Mouse (Mus musculus) ovary, postnatal 14 days (tissue): ENCODE data around the gene Agap1.

ENCODE experiments used
- DNase-seq: peaks from one replicate; pipeline ENCODE4 v3.0.0; 2022; ENCODE audit warnings: low spot score

Agap1 gene

DNA sequence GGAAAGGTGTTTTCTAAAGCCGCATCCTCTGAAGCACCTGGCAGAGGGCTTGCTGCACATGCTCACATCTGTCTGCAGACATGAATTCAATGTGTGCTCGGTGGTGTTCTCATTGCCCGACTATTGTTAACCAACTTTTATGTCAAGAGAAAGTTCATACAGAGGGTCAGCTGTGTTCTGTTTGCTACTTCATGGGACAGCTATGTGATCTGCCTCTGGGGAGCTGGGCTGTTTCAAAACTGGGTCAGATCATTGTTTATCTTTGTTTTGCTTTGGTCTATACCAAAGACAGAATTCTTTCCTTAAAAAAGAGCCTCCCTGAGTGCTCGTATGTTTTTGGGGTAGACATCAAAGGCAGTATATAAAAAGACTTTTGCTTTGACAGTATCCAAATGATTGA lies 89.5 kb downstream of the Agap1 start:
- no peak for DNase-seq

DNA sequence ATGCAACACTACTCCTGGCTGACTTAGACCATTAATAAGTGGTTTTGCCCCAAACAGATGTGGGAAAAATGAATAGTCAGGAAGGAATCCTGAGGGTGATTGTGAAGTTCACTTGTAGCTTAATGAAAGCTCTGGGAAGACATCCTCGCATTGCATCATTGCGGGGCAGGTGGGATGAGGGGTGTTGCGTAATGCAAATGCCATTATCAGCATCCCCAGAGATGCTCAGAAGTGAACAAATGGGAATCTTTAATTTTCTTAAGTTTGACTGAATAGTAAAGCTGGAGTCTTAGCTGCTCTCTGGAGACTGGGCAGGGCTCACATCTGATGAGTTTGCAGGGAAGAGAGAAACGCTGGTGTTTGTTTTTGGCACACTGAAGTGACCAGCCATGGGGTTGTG lies 90.5 kb downstream of the Agap1 start:
- no peak for DNase-seq

DNA sequence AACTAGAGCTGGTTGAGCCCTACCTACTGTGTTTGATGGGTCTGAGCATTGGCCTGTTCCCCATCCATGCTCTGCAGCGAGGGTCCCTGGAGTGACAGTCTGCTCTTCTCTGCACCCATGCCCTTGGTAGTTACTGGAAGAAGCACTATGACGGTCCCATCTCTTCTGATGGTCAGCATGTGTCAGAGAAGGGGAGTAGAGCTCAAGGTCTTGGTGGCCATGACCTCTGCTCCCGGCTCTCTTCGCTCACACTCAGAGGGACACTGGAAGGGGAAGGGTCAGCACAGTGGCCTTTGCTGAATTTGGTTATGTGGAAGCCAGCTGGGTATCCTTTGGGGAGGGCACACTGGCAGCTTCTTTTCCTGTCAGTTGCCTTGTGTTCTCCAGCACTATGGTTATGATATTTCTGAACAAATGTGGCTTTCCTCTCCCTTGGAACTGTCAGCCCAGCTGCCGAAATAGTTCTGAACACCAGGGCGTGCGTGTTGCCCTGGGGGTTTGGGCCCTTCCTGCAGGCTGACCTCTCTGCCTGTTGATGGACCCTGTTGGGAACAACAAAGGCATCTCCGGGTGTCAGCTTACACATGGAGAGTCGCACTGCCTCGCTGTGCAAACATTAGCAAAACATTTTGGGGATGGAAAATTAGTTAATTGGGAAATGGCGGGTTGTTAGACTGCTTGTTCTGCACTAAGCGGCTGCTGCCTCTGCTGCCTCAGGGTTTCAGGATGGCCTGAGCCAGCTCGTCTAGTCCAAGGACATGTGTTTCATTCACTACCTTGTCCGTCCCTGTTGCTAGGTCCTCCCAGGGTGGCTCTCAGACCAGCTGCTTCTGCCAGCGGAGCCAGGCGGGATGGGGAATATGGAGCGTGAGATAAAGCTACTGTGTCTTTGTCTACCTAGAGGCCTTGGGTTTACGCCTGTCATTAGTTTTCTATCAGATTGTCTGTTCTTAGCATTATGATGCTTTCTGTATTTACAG lies 93.2 kb downstream of the Agap1 start:
- DNase-seq = no peak

DNA sequence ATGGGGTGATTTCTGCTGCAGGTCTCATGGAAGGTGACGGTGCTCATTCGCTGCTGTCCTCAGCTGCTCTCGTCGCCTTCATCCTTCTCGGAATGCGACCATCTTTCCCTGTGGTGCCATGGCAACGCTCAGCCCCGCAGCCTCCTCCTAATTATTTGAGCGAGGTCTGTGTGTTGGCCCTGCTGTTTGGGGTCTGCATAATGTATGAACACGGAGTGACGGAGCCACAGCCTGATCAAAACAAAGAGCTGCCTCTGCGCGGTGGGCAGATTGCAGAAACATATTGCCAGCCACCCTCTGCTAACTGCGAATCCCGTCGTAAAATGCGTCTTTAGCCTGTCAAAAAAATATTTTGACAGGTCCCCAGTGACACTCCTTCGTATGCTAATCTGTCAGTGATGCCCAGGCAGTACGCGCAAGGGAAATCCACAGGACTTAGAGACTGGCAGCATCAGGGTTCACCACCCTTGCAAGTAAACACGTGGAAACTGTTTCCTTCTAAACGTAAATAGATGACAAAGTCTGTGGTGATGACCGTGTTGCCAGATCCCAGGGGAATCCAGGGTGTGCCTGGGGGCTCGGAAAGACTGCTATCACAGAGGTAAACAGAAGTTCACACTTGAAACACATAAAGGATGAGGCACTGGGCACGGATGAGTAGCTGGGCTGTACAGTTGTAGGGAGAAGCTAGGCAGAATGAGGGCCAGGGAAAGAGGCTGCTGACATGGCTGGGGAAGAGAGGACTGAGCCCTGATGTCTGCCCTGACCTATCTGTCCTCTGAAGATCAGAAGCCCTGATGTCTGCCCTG lies 95.7 kb downstream of the Agap1 start:
- DNase-seq = no peak

DNA sequence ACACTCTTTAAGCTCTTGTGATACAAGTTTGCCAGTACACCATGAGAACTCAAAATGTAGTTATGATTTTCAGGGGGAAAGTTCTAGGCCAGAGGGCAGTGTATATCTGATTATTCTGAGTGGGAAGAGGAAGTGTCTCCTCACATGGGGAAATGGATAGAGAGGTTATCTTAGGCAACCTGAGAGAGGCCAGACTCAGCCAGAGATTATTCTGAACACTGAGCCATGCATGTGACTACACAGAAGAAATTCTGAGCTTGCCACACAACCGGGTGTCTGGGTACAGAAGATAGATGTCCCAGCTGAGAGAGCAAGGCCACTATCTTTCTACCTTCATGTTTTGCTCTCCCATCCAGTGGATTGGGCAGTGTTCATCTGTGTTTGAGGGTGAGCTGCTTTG lies 97.9 kb downstream of the Agap1 start:
- DNase-seq = no peak

DNA sequence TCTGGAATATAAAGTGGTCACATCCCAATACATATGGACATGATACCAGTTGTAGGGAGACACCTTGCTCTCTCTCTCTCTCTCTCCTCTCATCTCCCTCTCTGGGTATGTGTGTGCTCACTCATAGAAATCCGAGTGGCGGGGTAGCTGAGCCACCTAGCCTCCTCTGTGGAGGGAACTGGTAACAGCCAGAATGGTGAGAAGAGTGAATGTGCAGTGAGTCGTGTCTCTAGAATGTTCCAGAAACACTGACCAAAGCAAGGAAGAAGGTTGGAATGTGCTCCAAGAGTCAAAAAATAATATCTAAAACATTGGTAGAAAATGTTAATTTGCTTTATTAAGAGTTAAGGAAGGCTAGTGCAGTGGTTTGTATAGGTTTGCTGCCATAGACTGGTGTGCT lies 99.2 kb downstream of the Agap1 start:
- DNase-seq = no peak

DNA sequence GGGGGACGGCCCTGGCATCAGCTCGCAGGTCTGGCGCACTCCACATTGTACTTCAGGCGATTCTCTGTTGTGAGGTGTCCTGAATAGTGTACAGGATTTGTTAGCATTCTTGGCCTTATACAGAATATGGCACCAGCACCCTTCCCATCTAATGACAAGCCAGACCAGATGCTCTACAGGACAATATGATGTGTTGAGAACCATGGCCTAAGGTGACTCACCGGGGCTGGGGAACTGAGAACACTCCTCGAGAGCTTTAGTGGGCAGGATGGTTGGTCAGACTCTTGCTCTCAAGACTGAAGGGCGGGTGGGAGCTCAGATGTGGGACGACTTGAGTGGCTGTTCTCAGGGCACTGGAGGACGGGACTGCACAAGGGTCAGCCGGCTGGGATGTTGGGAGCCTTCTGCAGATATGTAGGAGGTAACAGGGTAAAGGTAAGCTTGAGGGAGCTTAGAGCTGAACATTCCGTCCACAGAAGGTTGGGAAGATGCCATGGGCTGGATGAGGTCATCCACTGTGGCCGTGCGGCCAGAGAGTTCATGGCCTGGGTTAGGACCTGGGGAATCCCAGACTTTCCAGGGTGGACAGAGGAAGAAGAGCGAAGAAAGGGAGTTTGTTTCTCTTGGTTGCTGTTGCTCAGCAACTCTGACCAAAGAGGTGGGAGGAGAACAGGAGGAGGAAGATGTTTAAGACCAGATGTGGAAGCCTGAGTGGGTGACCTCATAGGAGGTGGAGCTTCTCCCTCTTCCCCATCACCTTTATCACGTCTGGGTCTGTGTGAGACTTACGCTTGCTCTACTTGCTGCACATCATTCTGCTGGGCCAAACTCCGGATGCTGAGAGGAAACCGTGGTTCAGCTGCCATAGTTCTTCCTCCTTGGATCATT lies 100.6 kb downstream of the Agap1 start:
- no peak for DNase-seq

DNA sequence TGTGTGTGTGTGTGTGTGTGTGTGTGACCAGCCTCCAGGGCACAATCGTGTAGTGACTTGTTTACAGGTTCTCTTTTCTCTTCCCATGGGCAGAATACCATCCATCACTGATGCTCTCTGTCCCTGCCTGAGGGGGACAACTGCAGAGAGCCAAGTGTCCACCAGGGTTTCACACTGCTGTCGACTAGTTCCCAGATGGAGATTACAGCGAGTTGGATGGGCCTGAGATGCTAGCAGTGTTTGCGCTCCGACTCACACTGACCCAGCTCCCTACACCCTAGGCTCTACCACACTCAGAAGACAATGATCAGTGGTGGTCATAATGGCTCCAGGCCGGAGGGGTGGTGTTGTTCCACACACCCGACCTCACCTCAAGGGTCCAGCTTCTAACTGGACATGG lies 101.4 kb downstream of the Agap1 start:
- DNase-seq = no peak

DNA sequence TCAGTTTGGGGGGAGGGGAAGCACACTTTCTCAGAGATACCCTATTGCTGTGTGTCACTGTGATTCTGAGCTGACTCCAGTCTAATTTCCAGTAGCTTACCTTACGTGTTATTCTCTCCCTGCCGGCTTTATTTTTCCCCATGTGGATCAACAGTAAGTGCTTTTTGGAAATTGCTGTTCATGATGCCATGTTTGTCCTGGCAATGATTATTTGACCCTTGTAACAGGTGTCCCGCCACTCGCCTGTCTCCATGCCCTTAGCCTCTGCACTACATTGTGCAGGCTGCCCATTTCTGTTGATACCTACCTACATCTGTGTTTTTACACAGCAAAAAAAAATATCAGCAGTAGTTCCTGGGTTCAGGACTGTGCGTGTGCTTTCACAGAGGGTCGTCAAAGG lies 102.8 kb downstream of the Agap1 start:
- no peak for DNase-seq

DNA sequence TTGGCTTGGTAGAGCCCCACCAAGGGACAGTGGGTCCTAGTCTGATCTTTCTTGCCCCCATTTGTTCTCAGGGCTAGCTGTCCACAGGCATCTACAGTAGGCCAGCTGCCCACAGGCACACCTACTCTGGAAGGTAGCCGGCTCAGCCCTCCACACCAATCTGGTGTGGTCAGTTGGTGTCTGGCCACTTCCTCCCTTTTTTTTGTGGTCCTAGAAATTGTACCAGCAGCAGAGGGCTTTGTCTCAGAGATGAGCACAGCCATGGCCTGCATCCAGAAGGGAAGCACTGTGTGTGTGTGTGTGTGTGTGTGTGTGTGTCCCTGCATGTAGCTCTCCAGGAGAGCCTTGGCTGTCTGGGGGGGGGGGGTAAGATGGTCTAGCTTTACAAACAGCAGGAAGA lies 103.5 kb downstream of the Agap1 start:
- no peak for DNase-seq

DNA sequence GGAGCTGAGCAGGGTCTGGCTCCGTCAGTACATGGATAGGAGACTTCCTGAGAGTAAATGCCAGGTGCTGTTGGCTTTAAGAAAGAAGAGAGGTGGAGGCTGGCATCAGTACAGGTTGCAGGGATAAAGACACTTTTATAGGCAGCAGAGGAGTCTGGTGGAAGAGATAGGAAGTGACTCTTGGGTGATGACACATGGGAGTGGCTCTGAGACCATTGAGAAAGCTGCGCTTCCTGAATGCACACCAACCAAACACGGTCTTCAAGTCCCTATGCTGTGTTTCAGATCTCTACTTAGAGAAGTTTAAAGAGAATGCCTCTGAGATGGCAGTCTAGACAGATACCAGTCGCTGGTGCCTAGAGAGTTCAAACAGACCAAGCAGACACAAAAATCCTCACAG lies 108.8 kb downstream of the Agap1 start:
- DNase-seq = no peak

DNA sequence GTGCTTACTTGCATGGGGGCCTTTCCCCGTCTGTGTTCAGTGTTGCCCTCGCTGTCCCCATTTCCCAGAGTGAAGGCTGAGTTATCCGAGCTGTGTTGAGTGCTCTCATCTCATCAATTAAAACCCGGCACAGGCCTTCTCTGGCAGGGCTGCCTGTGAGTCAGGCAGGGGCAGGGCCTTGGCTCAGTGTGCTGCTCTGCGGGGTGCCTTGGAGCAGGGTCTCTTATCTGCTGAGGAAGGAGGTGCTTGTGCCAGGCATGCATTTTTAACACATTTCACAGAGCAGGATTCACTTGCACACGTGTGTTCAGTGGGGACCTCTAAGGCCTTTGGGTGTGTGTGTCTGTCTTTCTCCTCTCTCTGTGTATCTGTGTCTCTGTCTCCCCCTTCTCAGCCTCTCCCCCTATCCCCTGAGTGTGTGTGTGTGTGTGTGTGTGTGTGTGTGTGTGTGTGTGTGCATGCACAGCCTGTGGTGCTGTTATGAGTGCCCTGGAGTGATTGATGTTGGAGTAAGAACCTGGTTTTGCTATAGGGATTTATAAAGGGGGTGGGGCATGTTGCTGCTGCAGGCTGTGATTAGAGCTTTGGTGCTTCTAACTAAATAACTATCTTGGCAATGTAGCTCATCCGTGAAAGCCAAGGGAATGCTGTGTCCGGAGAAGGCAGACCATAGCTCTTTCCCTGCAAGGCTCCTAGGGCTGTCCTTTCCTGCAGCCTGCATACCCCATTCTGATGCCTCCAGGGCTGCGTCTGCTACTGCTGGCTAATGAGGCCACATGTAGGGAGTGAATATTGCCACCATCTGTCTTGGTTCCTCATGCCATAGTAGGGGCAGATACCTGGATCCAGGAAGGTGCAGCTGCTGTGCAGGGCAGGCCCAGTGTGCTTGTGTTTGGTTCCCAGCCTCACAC lies 112.2 kb downstream of the Agap1 start:
- no peak for DNase-seq

DNA sequence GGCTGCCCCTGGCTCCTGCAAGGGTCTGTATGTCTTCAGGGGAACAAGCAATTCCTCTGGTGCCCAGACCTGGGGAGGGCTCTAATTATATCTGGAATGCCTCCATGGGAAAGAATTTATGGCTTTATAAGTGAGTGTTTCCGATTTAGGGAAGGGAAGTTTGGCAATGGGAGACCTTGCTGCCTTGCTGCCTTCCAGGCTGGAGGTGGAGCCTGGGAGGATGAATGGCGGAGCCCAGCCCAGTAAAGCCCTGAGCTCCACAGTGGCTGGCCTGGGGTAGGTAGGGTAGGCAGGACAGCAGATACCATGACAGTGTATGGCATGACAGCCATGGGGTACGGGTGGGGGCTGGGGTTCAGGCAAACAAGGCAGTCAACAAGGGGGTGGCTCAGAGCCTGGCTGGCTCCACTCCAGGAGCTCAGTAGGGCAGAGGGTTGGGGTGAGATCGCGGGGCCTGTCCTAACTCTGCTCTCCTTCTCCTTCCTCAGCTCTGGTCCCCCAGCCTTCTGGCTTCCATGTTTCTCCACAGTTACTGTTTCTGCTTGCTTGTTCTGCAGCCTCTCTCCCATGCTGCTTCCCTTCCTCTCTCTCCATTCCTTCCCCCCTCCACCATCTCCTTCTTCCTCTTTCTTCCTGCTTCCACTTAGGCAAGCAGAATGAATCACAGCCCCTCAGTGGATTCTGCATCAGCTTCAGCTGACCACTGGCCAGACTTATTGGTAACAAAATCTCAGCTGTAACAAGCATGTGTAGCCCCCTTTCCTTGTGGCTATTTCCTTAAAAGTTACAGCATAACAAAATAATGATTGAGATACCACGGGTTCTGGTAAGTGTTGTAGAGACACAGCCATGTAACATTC lies 114.2 kb downstream of the Agap1 start:
- DNase-seq = no peak

DNA sequence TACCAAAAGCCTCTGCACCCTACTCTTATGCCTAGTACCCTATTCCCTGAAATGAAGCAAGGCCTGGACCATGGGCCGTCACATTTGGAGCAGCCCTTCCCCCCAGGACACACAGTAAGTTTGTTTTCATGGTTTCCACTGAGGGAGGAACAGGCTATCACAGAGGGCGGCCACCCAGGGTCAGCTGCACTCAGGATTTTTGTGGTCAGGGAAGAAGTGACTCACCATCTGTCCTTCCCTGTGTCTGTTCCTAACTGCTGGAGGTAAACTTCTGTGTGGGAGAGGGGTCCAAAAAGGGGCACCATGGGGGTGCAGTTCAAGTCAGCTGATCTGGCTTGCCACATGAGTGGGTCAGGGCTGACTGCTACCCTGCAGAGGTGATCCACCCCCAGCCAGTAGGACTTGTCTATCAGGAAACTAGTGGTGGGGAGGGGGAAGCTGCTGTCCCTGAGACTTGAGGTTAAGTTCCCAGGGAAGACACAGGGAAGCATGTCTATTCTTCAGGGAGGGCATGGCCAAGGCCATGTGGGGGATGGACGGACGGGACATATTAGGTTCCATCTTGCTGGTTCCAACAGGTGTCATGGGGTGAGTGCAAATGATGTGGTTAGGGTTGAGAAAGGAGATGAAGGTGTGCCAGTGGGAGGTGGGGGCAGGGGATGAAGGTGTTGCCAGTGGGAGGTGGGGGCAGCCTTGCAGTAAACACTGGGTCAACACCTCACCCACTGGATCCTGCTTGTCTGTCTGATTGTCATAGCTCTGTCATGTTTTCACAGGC lies 116.1 kb downstream of the Agap1 start:
- no peak for DNase-seq

DNA sequence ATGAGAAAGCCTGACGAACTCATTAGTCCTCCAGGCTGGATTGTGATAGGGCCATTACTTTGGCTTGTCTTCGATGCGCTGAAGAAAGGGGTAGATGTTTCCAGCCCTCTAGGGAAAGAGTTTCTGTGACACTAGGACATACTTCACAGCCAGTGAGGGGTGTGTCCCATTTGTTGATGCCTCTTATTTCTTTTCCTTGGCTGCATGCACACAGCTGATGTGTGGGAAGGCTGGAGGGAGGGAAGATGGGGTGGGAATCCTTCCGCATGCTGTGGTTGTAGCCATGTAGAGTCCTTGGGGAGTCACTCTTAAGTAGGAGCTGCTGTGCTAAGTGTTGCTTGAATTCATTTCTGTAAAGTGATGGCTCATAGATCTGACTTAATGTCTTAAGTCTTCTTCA lies 118.9 kb downstream of the Agap1 start:
- DNase-seq = no peak

DNA sequence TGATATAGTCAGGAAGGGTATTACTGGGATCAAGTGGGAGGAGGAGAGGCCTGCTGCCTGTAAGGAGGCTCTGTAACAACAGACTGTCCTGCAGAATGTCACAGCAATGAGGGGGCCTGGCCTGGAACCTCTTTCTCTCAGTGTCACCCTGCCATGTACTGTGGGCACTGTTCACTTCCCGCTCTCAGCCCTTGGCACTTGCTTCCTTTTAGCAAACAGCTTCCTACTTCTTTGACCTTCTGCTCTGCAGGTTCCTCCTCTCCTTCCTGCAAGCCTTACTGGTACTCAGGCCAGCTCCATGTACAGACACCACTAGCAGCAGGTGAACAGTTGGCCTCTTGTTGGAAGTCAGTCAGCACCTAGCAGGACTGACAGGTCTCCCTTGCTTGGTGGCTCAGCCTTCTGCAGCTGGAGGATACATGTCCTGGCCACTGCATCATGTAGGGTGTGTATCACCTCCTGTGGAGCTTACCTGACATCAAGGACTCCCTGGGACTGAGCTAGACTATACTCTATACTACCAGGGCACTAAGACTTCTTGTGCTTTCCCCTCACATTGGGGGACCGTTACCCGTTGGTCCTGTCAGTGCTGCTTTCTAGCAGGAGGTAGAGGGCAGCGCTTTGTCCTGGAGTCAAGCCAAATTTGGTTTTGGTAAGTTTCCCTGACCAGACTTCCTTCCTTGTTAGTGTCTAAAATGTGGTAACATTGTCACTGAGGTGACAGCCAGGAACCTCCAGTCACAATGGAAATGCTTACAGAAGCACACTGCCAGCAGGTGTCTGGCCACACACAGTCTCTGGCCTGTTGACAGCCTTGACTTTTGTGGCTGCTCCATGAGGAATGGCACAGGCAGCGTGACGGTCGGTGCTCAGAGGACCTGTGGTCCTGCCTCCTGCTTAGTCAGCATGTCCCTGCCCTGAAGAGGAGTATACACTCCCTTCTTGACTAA lies 120.6 kb downstream of the Agap1 start:
- no peak for DNase-seq

DNA sequence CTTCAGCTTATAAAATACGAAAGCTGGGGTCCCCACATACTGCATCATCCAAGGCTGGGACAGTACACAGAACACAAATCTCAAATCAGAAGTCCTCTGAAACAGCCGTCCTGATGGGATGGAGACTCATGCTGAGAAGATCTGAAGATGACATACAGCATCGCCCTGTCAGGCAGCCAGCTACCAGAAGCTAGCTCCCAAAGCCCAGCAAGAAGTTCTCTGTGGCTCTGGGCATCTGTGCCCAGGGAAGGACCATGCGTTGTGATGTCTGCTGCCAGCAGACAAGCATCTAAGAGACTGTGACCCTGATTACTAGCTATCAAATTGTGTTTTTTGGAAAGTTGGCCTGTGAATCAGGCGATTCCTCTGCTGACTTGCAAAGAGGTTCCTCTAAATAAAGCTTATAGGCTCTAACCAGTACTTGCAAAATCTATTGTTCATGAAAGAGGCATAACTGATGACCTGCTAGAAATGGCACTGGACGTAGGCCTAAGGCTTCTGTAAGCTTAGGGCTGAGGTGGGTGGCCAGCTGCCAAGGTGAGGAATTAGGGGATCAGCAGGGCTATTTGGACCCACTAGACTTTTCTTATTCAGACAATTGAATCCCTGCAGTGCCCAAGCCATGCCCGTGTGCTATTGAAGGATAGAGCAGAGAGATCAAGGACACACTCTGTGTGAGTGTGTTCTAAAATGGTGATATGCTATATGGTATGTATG lies 121.7 kb downstream of the Agap1 start:
- no peak for DNase-seq

DNA sequence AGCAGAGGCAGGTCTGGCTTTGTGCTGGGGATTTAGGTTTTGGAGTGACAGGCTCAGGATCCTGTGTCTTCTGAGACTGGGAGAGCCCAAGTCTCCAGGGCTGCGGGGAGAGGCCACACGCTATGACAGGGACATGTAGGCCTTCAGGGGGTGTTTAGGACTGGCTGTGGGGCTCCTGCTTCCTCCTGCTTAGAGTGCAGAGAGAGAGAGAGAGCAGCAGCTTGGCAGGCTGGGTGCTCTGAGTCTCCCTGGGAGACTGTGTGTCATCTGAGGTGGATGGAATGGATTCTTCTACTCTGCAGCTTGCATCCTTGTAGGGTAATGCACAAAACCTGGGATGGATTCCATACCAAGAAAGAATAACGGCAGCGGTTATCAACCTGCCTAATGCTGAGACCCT lies 122.4 kb downstream of the Agap1 start:
- DNase-seq = no peak
